Comparison of ENCODE assay signal across 8 mouse cellular contexts in the genomic region with DNA sequence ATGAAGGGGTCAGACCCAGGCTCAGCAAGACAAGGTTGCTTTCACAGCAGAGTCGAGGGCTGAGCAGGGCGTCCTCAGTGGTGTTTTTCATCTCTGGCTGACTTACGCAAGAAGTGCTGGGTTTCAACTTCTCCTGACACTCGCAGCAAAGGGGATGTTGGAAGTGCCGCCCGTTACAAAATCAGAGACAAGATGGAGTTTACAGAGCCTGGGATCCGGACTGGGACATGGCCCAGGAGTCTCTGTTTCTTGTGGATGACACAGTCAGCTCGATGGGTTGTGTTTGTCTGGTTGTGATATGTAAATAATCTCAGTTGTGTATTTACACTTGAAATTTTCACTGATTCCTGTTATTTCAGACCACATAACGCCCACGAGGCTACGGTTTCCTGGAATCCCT. TPM values are rescaled to one million over a fixed set of nuclear protein-coding genes. Genes with fewer than 3 reads are reported as not detected.
DNase-seq lines count a peak whose midpoint lies in the region; TF ChIP-seq lines count a peak whose summit lies in the region.
"Had no signal": no experiment of that assay in that cellular context is flagged by ENCODE, and none has a peak within 500 bp of the region (broad histone marks: within the 10 kb centered on the region; RNA-seq: fewer than 3 reads in every experiment).

No protein-coding gene starts in this region.

- H3K27ac ChIP-seq in layer of hippocampus, adult 2 months: no peak overlapping the region
- H3K27ac ChIP-seq: embryonic facial prominence, embryonic 12.5 days had no signal

- TF ChIP-seq CTCF in layer of hippocampus, adult 2 months (conservative IDR thresholded peaks at IDR 0.05): no peak

- DNase-seq in layer of hippocampus, adult 2 months (ENCODE audit: low spot score in 2 of 2): no peak
- no peak for DNase-seq in layer of hippocampus, postnatal 36 days
- peak; percentile 18 to 19 for DNase-seq in gastrocnemius, postnatal 36 days
- DNase-seq in heart, postnatal 14 days: peak; percentile 26 to 42
- peak; percentile 29 to 43 for DNase-seq in lung, postnatal 4 days
- DNase-seq in right cerebral cortex, postnatal 14 days: no peak
- no peak for DNase-seq in spleen, adult 12 weeks (ENCODE audit: low spot score)

- peak overlapping the region; percentile 9; the same call in 1 of the 2 replicates for H3K4me3 ChIP-seq in layer of hippocampus, adult 2 months
- H3K4me3 ChIP-seq: embryonic facial prominence, embryonic 12.5 days had no signal

- intact Hi-C loops in gastrocnemius, postnatal 36 days (cut with DNase I): no loop called here
- intact Hi-C loops in heart, postnatal 14 days (cut with DNase I): no loop called here

RNA-seq across cellular contexts. Expression of a gene that starts 33.4 kb away (rescaled TPM):
- total RNA-seq in layer of hippocampus, adult 2 months (2021): 1 to 10 TPM; 4.4 to 5.2 TPM
- 1 to 10 TPM; 3.2 to 4.2 TPM for total RNA-seq in layer of hippocampus, postnatal 36 days (2021)
- 1 to 10 TPM; 8.1 to 8.4 TPM for total RNA-seq in gastrocnemius, postnatal 36 days (2021)
- total RNA-seq in heart, postnatal 14 days (2021): 10 to 100 TPM; 22.1 to 27.9 TPM

RNA-seq across cellular contexts. Expression of a gene that starts 45.2 kb away (rescaled TPM):
- 10 to 100 TPM; 44.9 to 47.2 TPM for total RNA-seq in layer of hippocampus, adult 2 months (2021)
- 10 to 100 TPM; 39.4 to 45.7 TPM for total RNA-seq in layer of hippocampus, postnatal 36 days (2021)
- 10 to 100 TPM; 51.6 to 56.4 TPM for total RNA-seq in gastrocnemius, postnatal 36 days (2021)
- total RNA-seq in heart, postnatal 14 days (2021): 10 to 100 TPM; 56.6 to 56.8 TPM

Comparison
In these comparisons a context has a peak if more than half of its experiments do, and no peak if none do; other contexts are left out.
1. DNase-seq: peak in gastrocnemius, postnatal 36 days (2 of 2), heart, postnatal 14 days (2 of 2) and lung, postnatal 4 days (2 of 2); none in layer of hippocampus, adult 2 months (0 of 2), layer of hippocampus, postnatal 36 days (0 of 2), right cerebral cortex, postnatal 14 days (single experiment) and spleen, adult 12 weeks (single experiment).